Mouse (Mus musculus): ENCODE measurements around the gene Gm5148. TPM values are rescaled to one million over a fixed set of nuclear protein-coding genes. Genes with fewer than 3 reads are reported as not detected.

Gm5148 gene
- polyA plus RNA-seq (2014; fragmentation: Illumina TruSeq; extraction: RNeasy Lipid Tissue Mini Kit (QIAGEN cat#74804); ENCODE audit: low read depth, low replicate concordance): 0.64 TPM

DNA sequence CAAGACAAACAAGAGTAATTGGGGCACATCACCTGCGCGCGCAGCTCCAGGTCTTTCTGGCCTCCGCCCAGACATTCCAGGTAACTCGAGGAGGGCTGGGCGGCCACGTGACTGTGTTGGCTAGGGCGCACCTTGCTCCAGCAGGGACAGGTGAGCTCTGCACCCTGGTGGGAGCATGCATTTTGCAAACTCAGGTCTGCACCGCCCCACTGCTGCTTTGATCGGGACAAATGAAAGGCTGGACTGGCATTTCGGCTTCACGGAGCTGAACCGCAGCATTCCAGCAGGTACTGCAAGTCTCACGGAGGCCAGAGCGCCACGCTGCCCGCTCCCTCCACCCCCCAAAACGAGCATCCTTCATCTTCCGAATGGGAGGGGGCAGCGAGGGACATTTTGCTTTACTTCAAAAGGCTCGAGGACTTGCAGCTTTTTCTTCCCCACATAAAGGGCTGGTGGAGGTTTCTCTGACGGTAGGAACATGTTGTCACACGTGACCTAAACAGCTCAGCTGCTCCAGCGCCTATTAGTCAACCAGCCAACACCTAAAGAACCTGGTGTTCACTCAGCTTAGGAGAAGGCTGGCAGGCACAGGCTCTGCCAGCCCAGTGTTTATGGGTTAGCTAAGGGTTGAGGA lies at the start of gene Gm5148:
TSS of gene Gm5148 (minus strand) at position 320 of the 634 bp plus-strand sequence.

Other genes starting within 250 kb of the Gm5148 start
- 22.0 TPM for gene Spry1, start 84.5 kb downstream of the Gm5148 start, polyA plus RNA-seq (2014; fragmentation: Illumina TruSeq; extraction: RNeasy Lipid Tissue Mini Kit (QIAGEN cat#74804); ENCODE audit: low read depth, low replicate concordance)

All from adrenal gland, adult 10 weeks (tissue).